Mouse (Mus musculus) embryo, embryonic 10 days (tissue): ENCODE data around the gene 4930451I11Rik.

Experiments
- DNase-seq: peaks from one replicate; pipeline ENCODE4 v3.0.0-alpha.2; 2015; ENCODE audit warnings: low spot score

4930451I11Rik gene

DNA sequence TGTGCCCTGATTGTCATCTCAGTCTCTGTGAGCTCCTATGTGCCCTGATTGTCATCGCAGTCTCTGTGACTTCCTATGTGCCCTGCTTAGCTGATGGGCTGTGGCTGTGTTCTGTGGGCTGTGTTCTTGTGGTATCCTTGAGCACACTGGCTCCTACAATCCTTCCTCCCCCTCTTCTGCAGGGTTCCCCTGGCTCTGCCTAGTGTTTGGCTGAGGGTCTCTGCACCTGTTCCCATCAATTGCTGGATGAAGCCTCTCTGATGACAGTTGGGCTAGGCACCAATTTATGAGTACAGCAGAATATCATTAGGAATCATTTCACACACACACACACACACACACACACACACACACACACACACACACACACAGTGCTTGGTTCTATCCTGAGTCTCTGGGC, 1.9 kb upstream of the 4930451I11Rik start:
- no peak for DNase-seq

DNA sequence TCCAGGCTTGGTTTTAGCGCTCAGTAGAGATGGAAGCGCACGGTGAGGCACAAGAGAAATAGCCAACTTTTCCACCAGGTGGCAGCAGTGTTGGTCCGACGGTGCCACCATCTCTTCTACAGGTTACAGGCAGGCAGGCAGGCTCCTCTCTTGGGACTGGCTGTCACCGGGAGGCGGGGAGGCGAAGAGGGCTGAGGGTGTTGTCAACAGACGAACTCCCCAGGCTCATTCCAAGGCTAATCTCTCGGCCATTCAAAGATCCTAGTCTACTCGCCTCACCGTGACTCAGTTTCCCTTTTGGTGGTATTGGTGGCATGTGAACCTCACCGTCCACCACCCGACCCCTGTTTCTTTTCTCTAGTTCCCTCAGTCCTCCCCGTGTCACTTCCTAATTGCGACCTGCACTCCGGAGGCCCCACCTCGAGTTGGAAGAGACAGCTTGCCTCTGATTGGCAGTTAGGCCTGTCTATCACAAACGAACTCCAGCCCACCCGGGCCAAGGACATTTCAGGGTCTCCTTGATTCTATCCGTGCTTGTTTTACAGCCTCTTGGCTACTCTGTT, 678 bp upstream of the 4930451I11Rik start:
- peak; percentile 92 for DNase-seq

DNA sequence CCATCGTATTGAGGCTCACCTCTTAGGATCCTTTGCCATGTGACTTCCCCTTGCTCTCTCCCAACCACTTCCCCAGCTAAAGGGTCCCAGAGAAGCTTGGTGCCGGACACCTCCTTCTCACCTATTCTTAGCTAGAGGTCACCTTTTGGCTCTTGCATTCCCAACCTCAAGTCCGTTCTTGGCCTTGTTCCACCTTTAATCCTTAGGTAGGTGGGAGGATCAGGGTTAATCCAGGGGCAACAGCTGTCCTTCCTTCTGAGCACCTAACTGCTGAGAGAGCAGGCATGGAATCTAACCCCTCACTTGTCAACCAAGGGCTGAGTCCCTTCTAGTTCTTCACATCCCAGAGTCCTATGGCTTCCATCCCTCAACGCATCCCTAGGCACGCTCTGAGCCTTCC, 5.5 kb downstream of the 4930451I11Rik start:
- DNase-seq, result no peak

DNA sequence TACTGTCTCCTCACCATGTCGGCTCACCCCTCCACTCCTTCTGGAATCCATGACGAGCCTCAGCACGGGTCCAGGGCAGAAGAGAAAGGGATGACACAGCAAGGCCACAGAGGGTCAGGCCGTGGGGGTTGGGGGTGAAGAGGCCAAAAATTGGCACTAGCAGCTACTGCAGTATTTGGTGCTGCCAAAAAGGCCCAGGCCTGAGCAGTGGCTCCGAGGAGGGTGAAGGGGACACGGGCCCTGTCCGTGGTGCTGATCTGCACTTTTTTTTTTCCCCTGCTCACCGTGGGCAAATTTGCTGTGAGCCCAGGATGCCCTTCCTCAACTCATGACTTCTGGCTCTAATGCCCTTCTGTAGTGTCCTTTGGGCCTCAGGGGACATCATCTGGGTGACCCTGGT, 6.0 kb downstream of the 4930451I11Rik start:
- peak; percentile 43 for DNase-seq

DNA sequence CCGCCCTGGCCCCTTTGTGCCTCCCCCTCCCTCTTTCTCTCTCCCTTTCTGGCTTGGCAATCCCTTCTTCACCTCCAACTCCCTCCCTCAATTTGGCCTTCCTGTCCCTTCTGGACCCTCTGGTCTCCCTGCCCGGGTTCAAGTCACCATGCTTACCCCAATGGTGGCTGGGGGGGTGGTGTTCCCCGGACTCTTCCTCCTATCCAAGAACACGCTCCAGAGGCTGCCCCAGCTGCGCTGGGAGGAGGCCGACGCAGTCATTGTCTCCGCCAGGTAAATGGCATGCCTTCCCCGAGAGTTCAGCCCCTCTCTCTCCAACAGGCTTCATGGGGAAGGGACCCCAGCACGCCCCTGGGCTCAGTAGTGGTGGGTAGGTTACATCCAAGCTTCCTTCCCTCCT, 7.5 kb downstream of the 4930451I11Rik start:
- no peak for DNase-seq

DNA sequence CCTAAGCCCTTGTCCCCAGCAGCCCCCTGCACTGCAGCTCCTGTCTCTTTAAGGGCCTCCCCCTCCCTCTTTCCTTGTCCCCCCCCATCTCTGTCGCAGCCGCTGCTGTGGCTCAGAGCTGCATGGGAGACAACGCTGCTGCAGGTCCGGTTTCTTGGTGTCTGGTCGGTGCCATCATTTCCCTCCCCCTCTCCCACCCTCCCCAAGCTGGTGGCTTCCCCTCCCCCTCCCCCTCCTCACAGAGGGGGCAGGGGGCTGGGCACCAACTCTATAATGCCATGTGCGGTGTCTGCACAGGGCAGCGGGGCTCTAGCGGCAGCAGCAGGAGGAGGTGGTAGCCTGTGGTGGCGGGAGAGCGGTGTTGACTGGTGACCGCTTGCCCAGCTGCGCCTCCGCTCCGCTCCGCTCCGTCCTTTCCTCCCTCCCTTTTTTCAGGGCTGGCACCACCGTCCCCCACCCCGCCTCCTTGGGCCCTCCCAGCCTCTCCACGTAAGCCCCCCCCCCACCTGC, 8.2 kb downstream of the 4930451I11Rik start:
- DNase-seq, result peak; percentile 33

DNA sequence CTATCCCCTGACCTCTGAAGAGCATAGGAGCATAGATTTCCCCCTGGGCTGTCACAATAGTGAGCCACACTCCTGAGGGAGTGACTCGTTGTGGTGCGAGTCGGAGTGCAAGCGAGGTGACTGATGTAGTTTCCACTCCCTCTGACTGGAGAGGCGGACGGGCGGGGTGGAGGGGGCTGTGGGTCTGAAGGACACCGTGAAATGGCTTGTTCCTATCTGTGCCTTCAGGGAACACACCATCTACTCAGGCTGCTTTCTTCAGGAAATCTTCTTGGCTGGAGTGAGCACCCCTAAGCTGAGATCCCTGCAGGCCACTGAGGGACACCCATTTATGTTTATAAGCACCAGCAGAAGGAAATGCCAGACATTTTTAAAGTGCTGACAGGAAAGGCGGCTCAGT, 8.7 kb downstream of the 4930451I11Rik start:
- no peak for DNase-seq

DNA sequence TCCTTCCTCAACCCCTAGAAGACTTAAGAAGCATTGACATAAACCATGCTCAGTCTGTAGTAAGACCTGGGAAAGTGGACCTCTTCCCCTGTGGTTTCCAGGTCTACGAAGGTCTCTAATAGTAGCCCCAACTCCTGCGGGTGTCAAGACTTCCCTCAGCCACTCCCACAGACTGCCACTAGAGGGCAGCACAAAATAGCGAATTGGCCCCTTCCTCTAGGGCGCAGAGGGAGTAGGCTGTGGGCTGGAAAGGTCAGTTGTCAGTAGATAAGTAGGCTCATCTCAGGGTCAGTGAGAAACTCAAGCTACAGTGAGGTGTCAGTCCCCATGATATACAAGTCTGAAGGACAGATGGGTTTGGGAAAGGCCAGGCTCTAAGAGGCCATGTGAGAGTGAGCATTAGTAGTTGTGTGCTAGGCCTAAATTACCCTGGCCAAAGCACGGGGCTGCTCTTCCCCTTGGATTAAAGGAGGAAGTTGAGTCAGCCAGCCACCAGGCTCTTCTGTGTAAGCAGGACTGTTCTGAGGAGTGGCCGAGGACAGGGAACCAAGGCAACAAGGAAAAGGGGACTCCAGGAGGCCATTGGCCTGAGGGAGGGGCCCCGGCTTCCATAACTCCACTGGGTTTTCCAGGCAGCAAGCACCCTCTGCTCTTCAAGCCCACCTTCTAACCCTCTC, 9.5 kb downstream of the 4930451I11Rik start:
- DNase-seq, result peak; percentile 93

DNA sequence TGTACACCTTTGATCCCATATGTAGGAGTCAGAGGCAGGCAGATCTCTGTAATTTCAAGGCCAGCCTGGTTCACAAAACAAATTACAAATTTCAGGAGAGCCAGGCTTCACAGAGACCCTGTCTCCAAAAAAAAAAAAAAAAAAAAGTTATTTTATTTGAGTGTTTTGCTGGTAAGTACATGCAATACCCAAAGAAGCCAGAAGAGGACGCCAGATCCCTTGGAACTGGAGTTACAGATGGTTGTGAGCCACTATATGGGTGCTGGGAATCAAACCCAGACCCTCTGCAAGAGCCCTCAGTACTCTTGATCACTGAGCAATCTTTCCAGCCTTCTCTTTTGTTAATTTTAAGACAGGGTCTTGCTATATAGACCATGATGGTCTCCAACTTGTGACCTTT, 12.6 kb downstream of the 4930451I11Rik start:
- no peak for DNase-seq

DNA sequence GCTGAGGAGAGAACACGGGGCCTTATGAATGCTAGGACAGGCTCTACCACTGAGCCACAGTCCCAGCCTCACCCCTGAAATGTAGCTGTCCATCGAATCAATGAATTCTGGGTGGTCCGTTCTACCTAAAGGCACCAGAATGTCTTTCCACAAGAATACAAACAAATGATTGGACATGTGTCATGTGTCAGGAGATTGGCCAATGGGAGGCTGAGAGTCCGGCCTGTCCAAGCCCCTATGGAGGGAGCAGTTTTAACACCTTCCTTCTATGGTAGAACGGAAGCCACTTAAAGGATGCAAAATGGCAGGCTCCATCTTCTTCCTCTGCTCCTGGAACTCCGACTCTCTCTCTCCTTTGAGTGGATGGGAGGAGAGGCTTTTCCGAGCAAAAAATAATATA, 13.8 kb downstream of the 4930451I11Rik start:
- no peak for DNase-seq

DNA sequence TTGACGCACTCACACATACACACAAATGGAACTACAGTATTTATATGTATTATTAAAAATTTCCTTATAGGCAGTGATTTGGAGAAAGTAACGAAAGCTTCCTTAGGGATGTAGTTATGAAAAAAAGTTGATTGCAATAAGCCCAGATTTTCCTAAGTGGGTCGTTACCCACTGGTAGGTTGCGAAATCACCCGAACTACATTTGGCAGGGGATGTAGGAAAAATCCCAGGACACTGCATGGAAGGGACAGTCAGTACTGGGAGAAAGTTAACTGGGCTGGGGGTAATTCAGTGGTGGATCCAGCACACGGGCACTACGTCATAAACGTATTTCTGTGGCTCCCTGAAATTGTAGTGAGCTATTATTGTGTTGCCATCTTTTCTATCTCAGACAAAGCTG, 14.9 kb downstream of the 4930451I11Rik start:
- DNase-seq, result no peak

DNA sequence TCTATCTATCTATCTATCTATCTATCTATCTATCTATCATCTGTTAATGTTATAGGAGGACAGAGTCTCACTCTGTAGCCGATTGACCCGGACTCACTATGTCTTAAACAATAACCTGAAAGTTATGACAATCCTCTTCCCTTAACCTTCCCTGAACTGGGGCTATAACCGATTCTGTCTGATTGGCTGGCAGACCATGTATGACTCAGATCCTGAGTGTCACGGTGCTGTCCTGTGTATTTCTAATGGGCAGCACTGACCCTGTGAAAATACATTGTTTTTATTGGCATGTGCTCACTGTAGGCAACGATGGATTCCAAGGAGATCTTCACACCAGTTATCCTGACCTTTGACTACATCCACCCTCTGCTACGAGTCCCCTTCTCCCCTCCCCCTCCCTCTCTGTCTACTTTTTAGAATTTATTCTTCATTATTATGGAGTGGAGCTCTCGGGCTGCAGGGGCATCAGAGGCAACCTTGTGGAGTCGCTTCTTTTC, 15.7 kb downstream of the 4930451I11Rik start:
- no peak for DNase-seq

DNA sequence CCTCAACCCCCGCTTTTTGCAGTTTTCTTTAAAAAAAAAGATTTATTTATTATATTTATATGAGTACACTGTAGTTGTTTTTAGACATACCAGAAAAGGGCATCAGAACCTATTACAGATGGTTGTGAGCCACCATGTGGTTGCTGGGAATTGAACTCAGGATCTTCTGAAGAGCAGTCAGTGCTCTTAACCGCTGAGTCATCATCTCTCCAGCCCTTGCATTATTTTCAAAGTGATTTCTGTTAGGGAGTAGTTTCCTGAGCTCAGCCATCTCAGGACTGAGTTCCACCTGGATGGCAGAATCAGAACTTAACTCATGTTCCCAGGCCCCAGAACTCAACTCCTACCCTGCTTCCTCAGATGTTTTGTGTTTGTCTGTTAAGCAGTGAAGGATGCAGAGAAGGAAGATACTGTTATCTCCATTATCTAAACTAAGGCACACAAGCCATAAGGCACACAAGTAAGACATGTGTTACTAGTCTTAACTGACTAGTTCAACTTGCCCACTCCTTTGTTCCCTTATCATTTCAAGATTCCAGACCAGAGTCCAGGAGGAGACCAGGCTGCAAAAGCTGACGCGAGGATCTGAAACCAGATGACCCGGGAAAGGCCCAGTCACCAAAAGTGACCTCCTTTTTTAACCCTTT, 21.6 kb downstream of the 4930451I11Rik start:
- DNase-seq, result no peak

DNA sequence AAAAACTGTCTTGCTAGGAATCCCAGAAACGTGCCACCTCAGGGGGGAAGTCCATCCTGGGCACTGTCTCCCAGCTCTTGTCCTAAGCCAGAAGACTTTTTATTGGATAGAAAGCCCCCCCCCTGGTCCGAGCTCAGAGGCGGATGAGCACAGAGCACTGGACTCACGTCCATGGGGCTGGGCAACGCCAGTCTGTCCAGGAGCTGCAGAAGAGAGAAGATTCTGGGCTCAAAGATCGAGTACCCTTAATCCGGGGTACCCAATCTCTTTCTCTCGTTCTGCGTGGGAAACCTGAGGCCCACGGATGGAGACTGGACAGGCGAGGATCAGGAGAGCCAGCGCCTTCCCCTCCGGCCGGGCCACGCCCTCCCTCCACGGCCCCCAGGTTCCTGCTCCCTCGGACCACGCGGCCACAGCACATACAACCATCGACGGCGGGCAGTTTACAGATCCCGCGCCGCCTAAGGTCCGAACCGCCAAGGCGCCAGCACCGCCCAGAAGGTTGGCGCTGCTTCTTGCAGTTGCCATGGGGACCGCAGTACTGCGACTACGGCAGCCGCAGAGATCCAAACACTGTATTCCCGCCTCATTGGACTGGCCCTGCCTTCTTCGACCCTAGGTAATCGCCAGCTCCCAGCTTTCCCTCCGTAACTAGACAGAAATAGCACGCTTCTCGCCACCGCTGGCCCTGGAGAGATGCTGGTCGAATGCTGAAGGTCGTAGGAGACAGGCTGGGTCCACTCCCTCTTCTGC, 22.6 kb downstream of the 4930451I11Rik start:
- DNase-seq, result peak; percentile 97

DNA sequence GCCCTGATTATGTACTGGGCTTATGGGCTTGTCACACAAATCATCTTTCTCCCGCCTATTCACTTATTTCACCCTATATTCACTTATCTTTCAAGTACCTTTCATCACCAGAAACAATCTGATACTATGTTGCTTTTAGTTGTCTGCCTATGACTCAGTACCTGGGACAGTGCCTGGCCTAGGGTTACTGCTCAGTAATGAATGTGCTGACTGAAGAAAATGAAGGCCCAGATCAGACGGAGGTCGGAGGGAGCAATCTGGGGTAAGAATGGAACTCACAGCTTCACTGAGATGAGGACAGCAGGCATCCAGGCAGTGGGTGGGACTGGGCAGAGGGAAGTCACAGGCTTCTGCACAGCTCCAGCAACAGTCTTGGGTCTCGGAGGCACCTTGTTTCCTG, 24.0 kb downstream of the 4930451I11Rik start:
- DNase-seq, result no peak

DNA sequence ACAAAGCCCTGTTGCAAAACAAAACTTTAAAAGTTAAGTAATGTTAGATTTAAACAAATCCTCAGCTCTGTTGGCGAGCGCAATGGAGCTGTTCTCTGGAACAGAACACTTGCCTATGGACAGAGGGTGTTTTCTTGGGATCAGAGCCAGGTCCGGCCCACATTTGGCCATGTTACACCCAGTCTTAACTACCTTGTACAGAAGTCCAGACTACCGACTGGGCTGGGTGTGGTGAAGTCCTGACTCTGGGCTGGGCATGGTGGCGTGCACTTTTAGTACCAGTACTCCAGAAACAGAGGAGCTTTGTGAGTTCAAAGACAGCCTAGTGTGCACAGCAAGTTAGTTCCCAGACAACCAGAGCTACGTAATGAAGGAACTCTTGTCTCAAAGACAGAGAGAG, 24.5 kb downstream of the 4930451I11Rik start:
- no peak for DNase-seq

DNA sequence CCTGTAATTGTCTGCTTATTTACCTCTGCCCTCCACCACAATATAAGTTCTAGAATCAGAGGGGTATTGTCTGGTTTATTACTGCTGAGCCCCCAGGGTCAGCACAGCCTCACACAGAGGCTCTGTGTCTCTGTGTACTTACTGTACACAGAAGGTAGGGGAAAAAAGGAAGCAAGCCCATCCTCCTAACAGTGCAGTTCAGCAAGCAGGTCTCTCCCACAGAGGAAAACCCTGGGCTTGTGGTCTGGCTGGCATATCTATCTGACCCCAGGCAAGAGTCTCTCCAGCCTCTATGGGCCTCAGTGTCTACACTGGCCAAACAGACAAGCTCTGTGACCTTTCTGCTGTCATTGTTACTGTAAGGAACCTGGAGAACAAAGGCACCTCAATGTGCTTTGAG, 27.7 kb downstream of the 4930451I11Rik start:
- DNase-seq, result no peak

DNA sequence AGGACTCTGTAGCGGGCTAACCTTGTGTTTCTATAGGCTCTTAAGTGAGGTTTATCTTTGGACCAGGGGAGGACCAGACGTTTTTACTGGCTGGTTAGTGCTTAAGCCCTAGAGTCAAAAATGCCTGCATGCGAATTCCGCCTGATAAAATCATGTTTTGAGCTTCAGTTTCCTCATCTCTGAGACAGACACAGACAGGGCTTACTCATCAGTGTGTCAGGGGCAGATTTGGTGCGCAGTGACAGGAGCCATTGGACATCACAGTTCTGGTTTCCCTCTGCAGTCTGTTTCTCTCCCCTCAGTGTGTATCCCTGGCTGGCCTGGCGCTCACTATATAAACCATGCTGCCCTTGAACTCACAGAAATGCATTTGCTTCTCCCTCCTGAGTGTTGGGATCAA, 28.3 kb downstream of the 4930451I11Rik start:
- DNase-seq, result no peak

DNA sequence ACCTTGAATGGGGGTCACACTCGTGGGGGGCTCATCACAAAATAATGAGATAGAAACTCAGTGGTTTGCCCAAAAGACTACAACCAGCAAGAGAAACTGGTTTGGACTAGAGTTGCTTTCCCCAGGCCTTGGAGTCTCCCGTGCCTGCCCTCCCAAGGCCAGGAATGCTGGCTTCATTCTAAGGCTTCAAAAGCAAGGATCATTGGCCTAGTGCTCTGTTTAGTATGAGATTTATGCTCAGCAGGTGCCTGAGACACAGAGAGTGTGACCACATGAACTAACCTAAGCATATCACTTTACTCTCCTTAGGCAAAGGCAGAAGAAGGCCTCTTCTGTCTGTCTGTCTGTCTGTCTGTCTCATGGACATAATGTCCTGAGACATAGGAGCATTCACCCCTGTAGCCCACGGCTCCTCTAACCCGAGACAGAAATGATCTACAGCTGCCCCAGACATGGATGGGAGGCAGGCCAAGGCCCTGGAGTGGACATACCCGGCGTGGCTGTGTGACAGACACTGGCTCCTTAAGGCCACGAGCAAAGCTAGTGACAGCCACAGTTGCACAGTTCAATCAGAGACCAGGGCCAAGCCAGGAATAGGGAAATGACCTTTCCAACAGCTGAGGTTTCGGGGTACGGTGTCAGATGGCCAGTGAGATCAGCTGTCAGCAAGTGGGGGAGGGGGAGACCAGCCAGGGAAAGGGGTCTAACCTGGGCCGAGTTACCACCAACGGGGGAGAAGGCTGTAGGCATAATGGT, 29.1 kb downstream of the 4930451I11Rik start:
- no peak for DNase-seq

DNA sequence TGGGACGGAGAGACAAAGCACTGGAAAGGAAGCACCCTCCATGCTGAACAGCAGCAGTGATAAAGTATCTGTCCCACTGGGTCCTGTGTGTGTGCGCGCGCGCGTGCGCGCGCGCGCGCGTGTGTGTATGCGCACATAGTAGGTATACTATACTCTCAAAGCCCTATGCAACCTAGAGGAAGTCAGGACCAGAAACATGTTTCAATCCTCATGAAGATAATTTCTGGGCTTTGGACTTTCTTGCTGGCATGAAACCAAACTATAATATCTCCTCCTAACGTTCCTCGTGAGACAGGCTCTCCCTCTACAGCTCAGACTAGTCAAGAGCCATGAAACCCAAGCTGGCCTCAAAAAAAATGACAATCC, 30.4 kb downstream of the 4930451I11Rik start:
- DNase-seq, result no peak

DNA sequence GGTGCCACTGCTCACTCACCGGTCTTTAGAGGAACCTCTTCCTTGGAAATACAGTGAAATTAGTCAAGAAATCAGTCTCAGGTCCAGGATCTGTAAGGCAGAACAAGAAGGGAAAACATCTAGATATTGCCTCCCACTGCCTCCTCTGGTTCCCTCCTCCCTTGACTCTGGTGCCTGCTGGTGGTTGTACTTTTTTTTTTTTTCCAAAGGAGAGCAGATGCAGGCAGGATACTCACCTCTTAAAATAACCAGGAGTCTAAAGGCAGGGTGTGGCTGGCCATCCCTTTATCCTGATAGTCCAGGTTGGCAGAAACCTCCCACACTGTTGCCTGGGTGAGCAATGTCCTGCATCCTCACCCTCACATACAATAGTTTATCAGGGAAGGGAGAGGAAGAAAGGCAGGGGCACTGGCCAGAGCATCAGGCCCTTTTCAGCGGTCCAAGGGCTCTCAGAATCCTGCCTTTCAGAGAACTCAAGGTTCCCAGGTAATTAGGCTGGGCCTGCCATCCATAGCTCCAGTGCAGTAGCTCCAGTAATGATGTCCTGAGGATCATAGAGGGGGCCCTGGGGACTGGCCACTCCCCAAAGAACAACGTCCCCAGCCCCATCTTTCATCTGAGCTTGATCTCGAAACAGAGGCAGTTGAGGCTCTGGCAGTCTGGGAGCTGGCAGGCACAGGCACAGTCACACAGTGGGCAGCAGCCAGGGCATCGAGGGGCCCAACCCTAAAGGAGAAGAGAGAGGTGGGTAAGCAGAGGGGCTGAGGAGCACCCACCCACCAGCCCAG, 31.0 kb downstream of the 4930451I11Rik start:
- DNase-seq, result no peak
